Mouse (Mus musculus): ENCODE measurements around the gene Fam219a.

DNA sequence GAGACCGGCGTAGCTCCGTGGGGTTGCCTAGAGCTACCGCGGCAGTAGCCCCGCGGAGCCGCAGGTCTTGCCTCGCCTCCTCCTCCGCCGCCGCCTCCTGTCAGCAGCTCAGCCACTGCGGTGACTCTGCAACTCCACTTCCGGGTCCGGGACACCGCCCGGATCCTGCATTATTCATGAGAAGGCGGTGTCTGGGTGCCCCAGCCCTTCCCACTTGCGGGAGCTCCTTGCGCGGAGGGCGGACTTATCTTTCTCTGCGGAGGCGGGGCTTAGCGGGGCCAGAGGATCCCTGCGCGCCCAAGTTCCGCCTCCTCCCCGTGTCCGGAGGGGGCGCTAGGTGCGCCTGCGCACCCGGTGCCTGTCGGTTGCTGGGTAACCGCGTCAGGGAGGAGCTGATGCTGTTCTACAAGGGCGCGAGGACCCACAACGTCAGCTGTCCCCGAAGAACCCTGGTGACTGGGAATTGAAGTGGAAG is at the start of gene Fam219a, which contains the start of gene Dnaic1:
- peak; percentile 30 for TF ChIP-seq CTCF (IDR thresholded peaks at IDR 0.05; ENCODE audit: low read depth, low read length)
- peak; percentile 13 for TF ChIP-seq POLR2A (IDR thresholded peaks at IDR 0.05; ENCODE audit: insufficient read depth, low read length)

Data from ES-Bruce4 (cell line).